In genomic region chr3:50026039-50026438, GRCm38 (mm10) we compare ENCODE assay signal across 21 mouse cellular contexts.
"Had no signal": no experiment of that assay in that cellular context is flagged by ENCODE, and none has a peak within 500 bp of the region (broad histone marks: within the 10 kb centered on the region; RNA-seq: fewer than 3 reads in every experiment).

No protein-coding gene starts in this region.

- H3K9ac ChIP-seq: limb, embryonic 13.5 days; liver, embryonic 13.5 days; midbrain, embryonic 13.5 days; neural tube, embryonic 13.5 days; stomach, embryonic 15.5 days had no signal

- H3K27ac ChIP-seq: layer of hippocampus, adult 2 months; limb, embryonic 10.5 days; limb, embryonic 13.5 days; liver, embryonic 13.5 days; midbrain, embryonic 10.5 days; midbrain, embryonic 13.5 days; neural tube, embryonic 13.5 days; stomach, embryonic 15.5 days had no signal

- ATAC-seq: lung, postnatal 0 days; midbrain, embryonic 13.5 days; midbrain, embryonic 16.5 days had no signal

- H3K4me2 ChIP-seq: limb, embryonic 13.5 days; liver, embryonic 13.5 days; midbrain, embryonic 13.5 days; neural tube, embryonic 13.5 days; stomach, embryonic 15.5 days had no signal

- DNase-seq: kidney, postnatal 14 days; kidney, postnatal 4 days; layer of hippocampus, adult 9-11 months; liver; liver, embryonic 13.5 days; lung, adult 2 months; lung, postnatal 36 days; right cerebral cortex, postnatal 25 days; spleen, adult 18-20 months; thymus, postnatal 25 days had no signal

- H3K9me3 ChIP-seq: limb, embryonic 10.5 days; limb, embryonic 13.5 days; liver, embryonic 13.5 days; midbrain, embryonic 13.5 days; stomach, embryonic 15.5 days had no signal

- H3K27me3 ChIP-seq: limb, embryonic 13.5 days; liver, embryonic 13.5 days; megakaryocyte, embryonic 14.5 days; midbrain, embryonic 13.5 days; neural tube, embryonic 13.5 days; stomach, embryonic 15.5 days had no signal

- H3K4me3 ChIP-seq: layer of hippocampus, adult 2 months; limb, embryonic 10.5 days; limb, embryonic 13.5 days; liver, embryonic 13.5 days; megakaryocyte, embryonic 14.5 days; midbrain, embryonic 10.5 days; midbrain, embryonic 13.5 days; myocyte; neural tube, embryonic 13.5 days; stomach, embryonic 15.5 days had no signal

- H3K36me3 ChIP-seq: limb, embryonic 10.5 days; limb, embryonic 13.5 days; liver, embryonic 13.5 days; midbrain, embryonic 10.5 days; midbrain, embryonic 13.5 days; neural tube, embryonic 13.5 days; stomach, embryonic 15.5 days had no signal

- H3K4me1 ChIP-seq: limb, embryonic 13.5 days; liver, embryonic 13.5 days; megakaryocyte, embryonic 14.5 days; midbrain, embryonic 10.5 days; midbrain, embryonic 13.5 days; neural tube, embryonic 13.5 days; stomach, embryonic 15.5 days had no signal
